Mouse (Mus musculus) thymus, postnatal 0 days (tissue): ENCODE data around the gene Spred1. TPM values are rescaled to one million over a fixed set of nuclear protein-coding genes. Genes with fewer than 3 reads are reported as not detected.

ENCODE experiments used
- microRNA counts: library from miRNA; unstranded; fragments of <30 nt; microRNA quantifications from one replicate; lab custom pipeline; 2015
- microRNA-seq: library from miRNA; unstranded; fragments of <30 nt; microRNA quantifications from one replicate; pipeline ENCODE4, GENCODE M21; 2016; ENCODE audit warnings: borderline number of aligned reads
- polyA plus RNA-seq: library from polyadenylated mRNA; unstranded; fragments of >200 nt; fragmentation: Nextera tagmentation; extraction: Ambion mirVana; gene quantifications from 2 replicates; pipeline ENCODE4 v1.2.1, GENCODE M21; 2015

Spred1 gene
- polyA plus RNA-seq, 1 experiment from 2014 or later = 6.4 TPM

MicroRNA genes within 50 kb of the gene (microRNA counts, 519-probe panel; counts per million panel counts)
- 473 counts per million, percentile 71 among the panel's probes with 10 or more counts for microRNA mmu-miR-674 (lab: Ali Mortazavi, UCI)

Small RNA genes lying within 50 kb of the gene (microRNA-seq; reads per million reads assigned to microRNA genes)
- 614 reads per million, percentile 66 among the genes with 10 or more reads in this experiment for gene Mir674

Other genes with a start within 250 kb of the Spred1 start
- not detected in 2 replicates for gene Tmco5, start 242.7 kb upstream of the Spred1 start, polyA plus RNA-seq
- 10.7 and 13.5 TPM in 2 replicates for gene Fam98b, start 128.4 kb downstream of the Spred1 start, polyA plus RNA-seq
- gene Rasgrp1, start 221.6 kb downstream of the Spred1 start, polyA plus RNA-seq = 79.2 and 90.0 TPM in 2 replicates